Mouse (Mus musculus) CD4-positive, CD25-positive, alpha-beta regulatory T cell, adult 4 months (primary cell): ENCODE measurements around the gene C1ql4. TPM values are rescaled to one million over a fixed set of nuclear protein-coding genes. Genes with fewer than 3 reads are reported as not detected.

Experiments used
- ATAC-seq: one replicate; pipeline ENCODE4 v1.8.0; 2017
- polyA plus RNA-seq, 2 experiments: library from polyadenylated mRNA; unstranded; fragments of 100-300 nt; shearing (Covaris generic); gene quantifications; one replicate each; pipeline ENCODE4 v1.2.1; 2017

The C1ql4 gene
- not detected for polyA plus RNA-seq

DNA sequence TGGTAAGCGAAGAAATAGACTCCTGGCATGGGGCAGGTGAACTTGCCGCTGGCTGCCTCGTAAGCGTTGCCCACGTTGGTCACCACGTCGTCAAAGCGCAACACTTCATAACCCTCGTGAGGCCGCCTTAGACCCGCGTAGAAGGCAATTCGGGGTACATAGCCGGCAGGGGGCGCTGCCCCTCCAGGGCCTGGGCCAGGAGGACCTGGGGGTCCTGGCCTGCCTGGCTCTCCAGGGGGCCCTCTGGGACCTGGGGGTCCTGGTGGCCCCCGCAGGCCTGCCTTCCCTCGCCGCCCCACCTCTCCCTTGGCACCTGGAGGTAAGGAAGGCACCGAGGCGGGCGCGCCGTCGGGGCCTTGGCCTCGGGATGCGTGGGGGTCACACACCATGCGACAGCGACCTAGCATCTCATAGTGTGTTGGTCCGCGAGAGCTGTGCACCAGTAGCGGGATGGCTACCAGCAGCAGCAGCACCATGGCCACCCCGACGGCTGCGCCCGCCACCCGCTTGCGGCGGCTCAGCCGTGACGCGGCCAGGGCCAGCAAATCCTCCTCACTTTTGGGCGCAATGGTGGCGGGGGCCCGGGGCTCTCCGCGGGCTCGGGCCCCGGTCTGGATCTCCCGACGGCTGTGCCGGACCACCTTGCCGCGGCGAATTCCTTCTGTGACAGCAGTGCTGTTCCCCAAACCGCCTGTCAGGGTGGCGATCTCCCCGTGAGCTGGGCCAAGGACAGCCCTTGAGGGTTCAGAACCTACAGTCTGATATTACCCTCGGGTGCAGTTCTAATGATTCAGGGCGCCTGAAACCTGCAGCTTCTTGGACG, at the start of gene C1ql4:
C1ql4 (minus strand) TSS at position 565 of the 823 bp plus-strand sequence.
- ATAC-seq = no peak

- no peak for ATAC-seq
Observed at GRCm38 (mm10) chr15:99129956-99130910, 42.6 kb upstream of the C1ql4 start.

DNA sequence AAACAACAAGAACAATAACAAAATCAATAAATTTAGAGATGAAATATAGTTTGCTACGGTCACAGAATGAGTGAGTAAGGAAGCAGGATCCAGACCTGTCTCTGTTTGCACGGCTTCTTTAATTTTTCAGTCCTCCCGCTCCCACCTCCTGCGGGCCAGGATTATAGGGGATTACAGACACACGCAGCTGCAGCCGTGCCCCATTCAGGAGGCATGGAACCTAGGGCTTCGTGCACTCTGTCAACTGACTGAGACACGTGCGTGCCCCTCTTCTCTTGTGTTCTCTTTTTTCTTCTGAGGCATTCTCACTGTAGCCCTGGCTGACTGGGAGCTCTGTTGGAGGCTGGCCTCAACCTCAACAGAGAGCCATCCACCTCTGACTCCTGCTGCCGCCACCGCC, 41.8 kb upstream of the C1ql4 start:
- ATAC-seq = no peak

DNA sequence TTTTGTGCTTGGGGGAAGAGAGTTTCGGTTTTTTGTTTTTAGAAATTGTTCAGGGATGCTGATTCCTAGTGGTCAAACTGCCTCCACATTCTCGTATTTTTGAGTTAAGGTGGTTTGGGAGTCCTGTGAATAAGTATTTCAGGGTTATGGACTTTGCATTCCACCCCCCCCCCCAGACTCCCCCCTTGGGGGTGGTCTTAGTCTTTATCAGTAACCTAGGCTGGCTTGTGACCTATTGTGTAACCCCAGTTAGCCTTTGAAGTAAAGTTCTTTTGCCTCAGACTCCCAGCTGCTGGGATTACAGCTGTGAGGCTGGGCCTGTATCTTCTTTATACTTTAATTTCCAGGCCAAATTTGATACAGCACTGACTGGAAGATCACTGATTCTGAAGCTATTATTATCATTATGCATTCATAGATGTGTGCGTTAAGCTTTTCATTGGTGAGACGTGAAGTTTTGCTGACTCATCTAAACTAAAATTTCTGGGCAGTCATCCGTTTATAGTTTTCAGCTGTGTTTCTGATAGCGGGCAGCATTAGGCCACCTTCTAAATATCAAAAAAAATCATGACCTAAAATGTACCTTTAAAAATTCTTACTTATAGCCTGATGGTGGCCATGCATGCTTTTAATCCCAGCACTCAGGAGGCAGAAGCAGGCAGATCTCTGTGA, 40.4 kb upstream of the C1ql4 start:
- ATAC-seq = no peak

GRCm38 (mm10) chr15:99126816-99127365, 39.3 kb upstream of the C1ql4 start:
- no peak for ATAC-seq

DNA sequence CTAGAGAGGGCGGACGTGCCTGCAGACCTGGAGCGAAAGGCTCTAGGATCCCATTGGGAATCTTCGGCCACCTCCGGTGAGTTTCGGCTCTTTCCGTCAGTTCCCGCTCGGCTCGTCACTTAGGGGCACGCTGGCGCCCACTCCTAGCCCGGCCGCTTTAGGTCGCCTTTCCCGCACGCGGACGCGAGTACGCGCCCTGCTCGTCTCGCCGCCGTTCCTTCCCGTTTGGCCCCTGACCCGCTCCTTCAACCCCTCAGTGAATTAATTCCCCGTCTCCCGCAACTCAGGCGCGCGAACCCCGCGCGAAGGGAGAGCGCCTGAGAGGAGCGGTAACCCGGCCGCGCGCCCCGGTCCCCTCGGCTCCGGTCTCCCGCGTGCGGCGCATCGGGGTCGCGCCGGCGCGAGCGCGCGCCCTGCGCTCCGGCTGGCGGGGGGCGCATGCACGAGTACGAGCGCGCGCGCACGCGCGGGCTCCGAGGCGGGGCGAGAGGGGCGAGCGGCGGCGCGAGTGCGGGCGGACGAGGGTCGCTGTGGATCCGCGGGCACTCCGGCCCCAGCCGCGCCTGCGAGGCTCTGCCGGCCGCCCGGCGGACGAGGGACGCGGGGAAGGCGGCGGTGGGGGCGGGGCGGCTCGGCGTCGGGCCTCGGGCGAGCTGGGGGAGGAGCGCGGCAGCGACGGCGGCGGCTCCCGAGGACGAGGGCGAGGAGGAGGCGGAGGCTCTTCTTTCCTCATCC, 38.6 kb upstream of the C1ql4 start:
- no peak for ATAC-seq

- no peak for ATAC-seq
Observed at GRCm38 (mm10) chr15:99125711-99126080, 38.1 kb upstream of the C1ql4 start, which contains the start of gene Spats2. TSS of gene Spats2 (plus strand) at chr15:99125916.

DNA sequence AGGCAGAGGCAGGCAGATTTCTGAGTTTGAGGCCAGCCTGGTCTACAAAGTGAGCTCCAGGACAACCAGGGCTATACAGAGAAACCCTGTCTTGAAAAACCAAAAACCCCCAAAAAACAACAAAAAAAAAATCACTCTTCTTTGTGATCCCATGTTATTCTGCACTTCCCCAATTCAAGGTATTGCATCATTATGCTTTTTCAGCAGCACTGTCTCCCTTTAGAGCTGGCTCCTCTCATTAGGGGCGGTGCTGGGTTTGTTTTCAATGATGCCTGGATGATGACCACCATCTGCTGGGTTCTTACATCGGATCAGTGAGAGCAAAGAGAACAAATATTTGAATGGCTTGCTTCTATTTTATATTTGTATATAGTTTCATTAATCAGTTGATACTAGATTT, 35.0 kb upstream of the C1ql4 start:
- no peak for ATAC-seq

- ATAC-seq = no peak
Observed at GRCm38 (mm10) chr15:99120814-99121213, 33.2 kb upstream of the C1ql4 start.

- no peak for ATAC-seq
Observed at GRCm38 (mm10) chr15:99116539-99116938, 28.9 kb upstream of the C1ql4 start.

- ATAC-seq = no peak
Observed at GRCm38 (mm10) chr15:99115065-99115423, 27.4 kb upstream of the C1ql4 start.

GRCm38 (mm10) chr15:99114312-99115064, 26.9 kb upstream of the C1ql4 start:
- ATAC-seq = no peak

DNA sequence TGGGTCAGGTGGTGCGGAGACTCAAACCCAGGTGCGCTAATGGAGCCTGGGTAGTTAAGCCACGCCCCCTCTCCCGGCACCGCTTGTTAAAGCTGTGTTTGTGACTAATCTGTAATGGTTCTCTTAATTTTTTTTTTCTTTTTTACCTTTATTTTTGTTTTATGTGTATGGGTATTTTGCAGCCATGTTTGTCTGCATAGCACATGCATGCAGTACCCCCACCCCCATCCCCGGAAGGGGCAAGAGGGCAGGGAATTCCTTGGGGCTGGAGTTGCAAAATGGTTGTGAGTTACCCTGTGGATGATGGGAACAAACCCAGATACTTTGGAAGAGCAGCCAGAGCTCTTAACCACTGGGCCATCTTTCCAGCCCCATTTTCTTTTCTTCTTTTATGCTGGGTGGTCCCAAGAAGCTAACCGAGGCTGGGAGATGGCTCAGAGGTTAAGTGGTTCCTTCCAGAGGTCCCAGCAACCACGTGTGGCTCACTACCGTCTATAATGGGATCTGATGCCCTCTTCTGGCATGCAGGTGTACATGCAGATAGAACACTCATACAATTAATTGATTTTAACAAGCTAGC, 25.9 kb upstream of the C1ql4 start:
- no peak for ATAC-seq

DNA sequence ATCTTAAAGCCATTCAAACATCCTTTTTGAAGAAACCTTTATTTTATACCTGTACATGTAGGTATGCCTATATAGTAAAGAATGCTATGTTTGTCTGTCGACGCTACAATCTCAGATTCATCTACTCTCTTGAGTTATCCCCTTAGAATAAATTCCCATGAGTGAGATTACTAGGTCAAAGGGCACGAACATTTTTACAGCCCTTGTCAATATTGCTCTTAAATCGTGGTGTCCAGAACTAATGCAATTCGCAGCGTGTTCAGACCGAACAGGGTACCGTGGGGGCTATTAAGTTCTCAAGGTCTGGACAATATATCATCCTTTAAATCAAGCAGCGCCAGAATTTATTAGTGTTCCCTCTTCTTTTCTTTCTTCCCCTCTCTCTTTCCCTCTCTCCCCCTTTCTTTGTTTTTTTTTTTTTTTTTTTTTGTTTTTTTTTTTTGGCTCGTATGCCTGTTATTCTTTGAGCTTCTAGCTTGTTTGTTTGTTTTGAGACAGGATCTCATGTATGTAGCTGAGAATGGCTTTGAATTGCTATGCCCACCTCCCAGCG, 25.3 kb upstream of the C1ql4 start:
- no peak for ATAC-seq

DNA sequence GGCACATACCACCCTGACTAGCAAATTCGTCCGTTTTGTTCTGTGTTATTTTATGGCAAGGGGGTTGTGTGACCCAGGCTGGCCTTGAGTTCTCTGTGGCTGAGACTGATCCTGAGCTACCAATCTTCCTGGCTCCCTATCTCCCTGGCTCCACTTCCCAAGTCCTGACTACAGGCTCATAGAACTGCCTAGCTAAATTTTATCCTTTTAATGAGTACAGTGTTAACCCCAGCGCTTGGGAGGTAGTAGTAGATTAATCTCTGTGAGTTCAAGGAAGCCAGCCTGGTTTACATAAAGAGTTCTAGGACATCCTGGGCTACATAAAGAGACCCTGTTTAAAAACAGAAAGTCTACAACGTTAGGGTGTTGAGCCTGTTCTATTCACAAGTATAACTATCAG, 24.2 kb upstream of the C1ql4 start:
- ATAC-seq = no peak

GRCm38 (mm10) chr15:99111139-99111538, 23.5 kb upstream of the C1ql4 start:
- ATAC-seq = no peak

DNA sequence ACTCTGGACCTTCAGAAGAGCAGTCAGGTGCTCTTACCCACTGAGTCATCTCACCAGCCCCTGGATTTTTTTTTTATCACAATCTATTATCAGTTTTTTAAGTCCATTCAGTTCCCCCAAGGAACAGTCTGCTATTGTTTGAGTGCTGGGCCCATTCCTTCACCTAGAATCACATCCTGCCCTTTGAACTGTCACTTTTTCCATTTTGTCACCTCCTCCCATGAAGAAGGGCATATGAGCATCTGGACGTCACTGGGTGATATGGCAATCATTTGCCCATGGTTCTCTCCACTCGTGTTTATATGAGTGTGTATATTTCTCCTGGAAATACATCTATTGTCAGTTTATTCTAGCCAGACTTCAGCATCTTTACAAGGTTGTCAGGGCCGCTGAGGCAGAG, 20.2 kb upstream of the C1ql4 start:
- ATAC-seq = no peak

- ATAC-seq = no peak
Observed at GRCm38 (mm10) chr15:99105238-99105637, 17.6 kb upstream of the C1ql4 start.

DNA sequence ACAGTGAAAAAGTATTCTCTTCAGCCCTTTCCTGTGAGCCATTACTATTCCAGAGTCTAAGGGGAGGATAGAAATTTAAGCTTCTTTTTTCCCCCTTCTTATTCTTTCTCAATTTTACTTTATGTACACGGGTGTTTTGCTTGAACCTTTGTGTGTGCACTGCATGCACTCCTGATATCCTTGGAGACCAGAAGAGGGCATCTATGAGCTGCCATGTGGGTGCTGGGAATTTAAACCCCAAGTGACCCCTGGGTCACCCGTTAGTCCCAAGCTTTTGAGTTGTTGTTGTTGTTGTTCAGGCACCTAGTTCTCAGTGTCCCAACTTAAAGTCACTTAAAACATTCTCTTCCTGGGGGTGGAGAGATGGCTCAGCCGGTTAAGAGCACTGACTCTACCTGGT, 12.4 kb upstream of the C1ql4 start:
- no peak for ATAC-seq

- no peak for ATAC-seq
Observed at GRCm38 (mm10) chr15:99099139-99099556, 11.5 kb upstream of the C1ql4 start.

DNA sequence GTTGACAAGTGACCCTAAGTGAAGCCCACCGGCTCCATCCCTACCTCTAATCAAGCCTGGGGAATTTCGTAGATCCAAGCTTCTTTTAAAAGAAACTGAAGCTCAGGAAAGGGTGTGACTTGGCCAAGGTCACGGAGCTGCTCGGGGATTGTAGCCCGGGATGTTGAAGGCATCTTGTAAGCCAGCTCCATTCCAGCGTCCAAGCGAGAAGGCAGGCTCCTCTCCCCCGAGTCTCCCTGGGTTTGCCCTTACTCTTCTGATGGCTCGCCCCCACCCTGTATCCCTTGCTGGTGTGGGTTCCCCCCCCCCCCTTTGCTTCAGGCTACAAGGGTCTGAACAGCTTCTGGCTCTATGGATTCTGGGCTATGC, 10.9 kb upstream of the C1ql4 start:
- ATAC-seq = no peak
